Mouse (Mus musculus): ENCODE results near the gene Adam12. TPM values are rescaled to one million over a fixed set of nuclear protein-coding genes. Genes with fewer than 3 reads are reported as not detected.

The Adam12 gene
- polyA plus RNA-seq (2021; fragmentation: Nextera tagmentation): 0.63 and 0.78 TPM in 2 replicates
- long read RNA-seq, experiment 1, full-length matches to known transcripts: 1 of 1 reads
- long read RNA-seq, experiment 1, partial matches to known transcripts: 0 of 1 reads
- long read RNA-seq, experiment 1, other reads (novel, unspliced or antisense): 0 of 1 reads
- long read RNA-seq, experiment 2, partial matches to known transcripts: 0 of 3 reads
- long read RNA-seq, experiment 2, other reads (novel, unspliced or antisense): 3 of 3 reads

DNA sequence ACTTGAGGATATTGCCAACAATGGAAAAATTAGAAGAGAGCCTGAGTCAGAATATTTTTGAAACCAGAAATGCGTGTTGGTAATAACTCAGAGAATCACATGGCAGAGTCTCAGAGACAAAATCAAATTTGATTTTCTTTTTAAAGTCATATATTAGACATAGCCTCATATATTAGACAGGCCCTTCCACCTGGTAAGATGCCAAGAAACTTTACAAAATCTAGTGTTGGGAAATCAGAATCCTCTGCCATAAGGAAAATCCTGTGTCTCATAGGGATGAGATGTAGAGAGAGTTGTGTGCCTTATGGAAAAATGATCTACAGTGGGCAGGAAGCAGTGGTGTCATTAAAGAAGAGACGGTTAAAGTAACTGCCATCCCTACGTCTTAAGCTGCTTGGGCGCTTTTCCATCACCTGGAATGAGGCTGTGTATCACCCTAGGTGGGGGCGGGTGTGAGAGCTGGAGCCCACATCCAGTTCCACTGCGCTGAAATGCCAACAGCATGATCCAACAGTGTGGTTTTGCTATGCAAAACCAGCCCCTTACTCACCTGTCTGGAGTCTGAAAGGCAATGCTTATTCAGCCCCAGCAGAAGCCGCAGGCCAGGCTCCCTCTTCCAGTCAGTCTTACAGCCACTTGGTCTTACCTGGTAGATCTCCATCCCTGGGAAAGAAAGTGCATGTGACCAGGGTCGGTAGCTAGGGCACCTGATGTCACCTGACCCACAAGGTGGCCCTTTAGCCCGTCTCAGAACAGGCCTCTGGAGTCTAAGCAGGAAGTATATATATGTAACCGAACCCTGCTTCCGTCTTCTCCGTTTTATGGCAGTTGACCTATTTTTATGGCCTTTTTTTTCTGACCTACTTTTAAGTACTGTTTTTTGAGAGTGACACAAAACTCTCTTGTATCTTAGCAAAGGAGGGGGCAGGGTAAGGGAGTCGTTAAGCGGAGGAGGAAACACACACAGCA is at the start of gene Adam12:
Gene Adam12 (minus strand): TSS at position 769 of the 969 bp plus-strand sequence.

Small RNAs within 50 kb of the gene (microRNA-seq; reads per million reads assigned to microRNA genes)
- not detected for gene Gm23631

Other genes starting within 250 kb of the Adam12 start
- 2.2 and 2.6 TPM in 2 replicates for gene D7Ertd443e, start 153.5 kb upstream of the Adam12 start, polyA plus RNA-seq (2021; fragmentation: Nextera tagmentation)

Measured in layer of hippocampus, adult 6 months (tissue).